Mouse (Mus musculus) ovary, adult 18-20 months (tissue): Measurements from ENCODE around the gene Ccdc62.

Source experiments
- DNase-seq: peaks from one replicate; pipeline ENCODE4 v3.0.0; 2022; ENCODE audit warnings: low spot score, mixed read lengths

Gene Ccdc62

GRCm38 (mm10) chr5:123930508-123930989, at the start of gene Ccdc62:
TSS of gene Ccdc62 (plus strand) at chr5:123930679.
- DNase-seq: peak; percentile 90

GRCm38 (mm10) chr5:123880778-123881177, 49.7 kb upstream of the Ccdc62 start:
- DNase-seq: no peak

- DNase-seq: no peak
Measured at GRCm38 (mm10) chr5:123883891-123884290, 46.6 kb upstream of the Ccdc62 start.

GRCm38 (mm10) chr5:123884332-123884731, 46.1 kb upstream of the Ccdc62 start:
- DNase-seq: no peak

- no peak for DNase-seq
Measured at GRCm38 (mm10) chr5:123886365-123886764, 44.1 kb upstream of the Ccdc62 start.

- DNase-seq: no peak
Measured at GRCm38 (mm10) chr5:123890312-123890711, 40.2 kb upstream of the Ccdc62 start.

- no peak for DNase-seq
Measured at GRCm38 (mm10) chr5:123890987-123891386, 39.5 kb upstream of the Ccdc62 start.

GRCm38 (mm10) chr5:123891669-123892068, 38.8 kb upstream of the Ccdc62 start:
- DNase-seq: no peak

- no peak for DNase-seq
Measured at GRCm38 (mm10) chr5:123893520-123893919, 37.0 kb upstream of the Ccdc62 start.

- DNase-seq: no peak
Measured at GRCm38 (mm10) chr5:123896395-123896794, 34.1 kb upstream of the Ccdc62 start.

- DNase-seq: no peak
Measured at GRCm38 (mm10) chr5:123897352-123897751, 33.1 kb upstream of the Ccdc62 start.

- no peak for DNase-seq
Measured at GRCm38 (mm10) chr5:123904059-123904672, 26.3 kb upstream of the Ccdc62 start.

GRCm38 (mm10) chr5:123906146-123906975, 24.1 kb upstream of the Ccdc62 start:
- DNase-seq: no peak

- peak; percentile 96 for DNase-seq
Measured at GRCm38 (mm10) chr5:123906976-123907630, 23.4 kb upstream of the Ccdc62 start, which contains the start of gene Denr. TSS of gene Denr (plus strand) at chr5:123907175.

- no peak for DNase-seq
Measured at GRCm38 (mm10) chr5:123907631-123907977, 22.9 kb upstream of the Ccdc62 start.

GRCm38 (mm10) chr5:123914852-123915251, 15.6 kb upstream of the Ccdc62 start:
- DNase-seq: no peak

- DNase-seq: no peak
Measured at GRCm38 (mm10) chr5:123922112-123922511, 8.4 kb upstream of the Ccdc62 start.

GRCm38 (mm10) chr5:123927118-123927517, 3.4 kb upstream of the Ccdc62 start, which contains the start of gene Gm43518:
TSS of gene Gm43518 (plus strand) at chr5:123927418.
- no peak for DNase-seq

- no peak for DNase-seq
Measured at GRCm38 (mm10) chr5:123931131-123931530, 652 bp downstream of the Ccdc62 start.

- no peak for DNase-seq
Measured at GRCm38 (mm10) chr5:123932927-123933326, 2.4 kb downstream of the Ccdc62 start.

- no peak for DNase-seq
Measured at GRCm38 (mm10) chr5:123933556-123933955, 3.1 kb downstream of the Ccdc62 start.

- DNase-seq: no peak
Measured at GRCm38 (mm10) chr5:123933957-123934591, 3.6 kb downstream of the Ccdc62 start.
